Mouse (Mus musculus) kidney, postnatal 25 days (tissue): ENCODE measurements around the gene Tmem63c.

ENCODE experiments used
- DNase-seq, 2 experiments: peaks; one replicate each; pipeline ENCODE4 v3.0.0; 2021; ENCODE audit warnings: mixed read lengths in 2 of 2

Gene Tmem63c

GRCm38 (mm10) chr12:87065446-87065845 is 44.3 kb downstream of the Tmem63c start:
- DNase-seq = no peak

GRCm38 (mm10) chr12:87066429-87066828 is 45.3 kb downstream of the Tmem63c start:
- DNase-seq = no peak

- no peak for DNase-seq
Observed at GRCm38 (mm10) chr12:87070520-87070919, 49.4 kb downstream of the Tmem63c start.

GRCm38 (mm10) chr12:87076610-87077009 is 55.5 kb downstream of the Tmem63c start:
- DNase-seq = no peak

- DNase-seq = peak; percentile 27 to 57
Observed at GRCm38 (mm10) chr12:87082797-87083196, 61.7 kb downstream of the Tmem63c start.

GRCm38 (mm10) chr12:87087236-87087635 is 66.1 kb downstream of the Tmem63c start:
- no peak for DNase-seq

- no peak for DNase-seq
Observed at GRCm38 (mm10) chr12:87088331-87088730, 67.2 kb downstream of the Tmem63c start.

- DNase-seq = no peak
Observed at GRCm38 (mm10) chr12:87089255-87089654, 68.1 kb downstream of the Tmem63c start.

GRCm38 (mm10) chr12:87089701-87090100 is 68.6 kb downstream of the Tmem63c start:
- peak; percentile 58 to 61 for DNase-seq

- DNase-seq = no peak
Observed at GRCm38 (mm10) chr12:87091916-87092315, 70.8 kb downstream of the Tmem63c start.

- peak; percentile 4 to 49 for DNase-seq
Observed at GRCm38 (mm10) chr12:87093249-87093648, 72.1 kb downstream of the Tmem63c start.

GRCm38 (mm10) chr12:87093671-87094070 is 72.5 kb downstream of the Tmem63c start:
- DNase-seq = no peak

- no peak for DNase-seq
Observed at GRCm38 (mm10) chr12:87100331-87100730, 79.2 kb downstream of the Tmem63c start.

GRCm38 (mm10) chr12:87102165-87102631 is 81.1 kb downstream of the Tmem63c start, which contains the start of gene Ngb:
Gene Ngb (minus strand): TSS chr12:87102539.
- no peak for DNase-seq

GRCm38 (mm10) chr12:87103471-87103870 is 82.3 kb downstream of the Tmem63c start:
- peak in 1 of 2 experiments; percentile 54 for DNase-seq

- no peak for DNase-seq
Observed at GRCm38 (mm10) chr12:87104796-87105195, 83.7 kb downstream of the Tmem63c start.

- DNase-seq = no peak
Observed at GRCm38 (mm10) chr12:87107357-87107977, 86.3 kb downstream of the Tmem63c start.

- DNase-seq = no peak
Observed at GRCm38 (mm10) chr12:87121918-87122589, 100.9 kb downstream of the Tmem63c start.

- DNase-seq = no peak
Observed at GRCm38 (mm10) chr12:87127256-87127655, 106.1 kb downstream of the Tmem63c start.

GRCm38 (mm10) chr12:87130224-87130623 is 109.1 kb downstream of the Tmem63c start:
- DNase-seq = no peak

GRCm38 (mm10) chr12:87131181-87131580 is 110.0 kb downstream of the Tmem63c start:
- no peak for DNase-seq

GRCm38 (mm10) chr12:87131619-87132018 is 110.5 kb downstream of the Tmem63c start:
- DNase-seq = peak in 1 of 2 experiments; percentile 55

- no peak for DNase-seq
Observed at GRCm38 (mm10) chr12:87132210-87132609, 111.1 kb downstream of the Tmem63c start.

- no peak for DNase-seq
Observed at GRCm38 (mm10) chr12:87132784-87133183, 111.6 kb downstream of the Tmem63c start.
